In genomic region chr8:53695323-53695722, GRCm38 (mm10) we compare ENCODE assay signal across 13 mouse cellular contexts.
"Had no signal": no experiment of that assay in that cellular context is flagged by ENCODE, and none has a peak within 500 bp of the region (broad histone marks: within the 10 kb centered on the region; RNA-seq: fewer than 3 reads in every experiment).

No protein-coding gene starts in this region.

- H3K4me1 ChIP-seq: kidney, embryonic 15.5 days; limb, embryonic 15.5 days; liver, embryonic 12.5 days; midbrain, embryonic 15.5 days; neural tube, embryonic 13.5 days had no signal

- H3K4me3 ChIP-seq: kidney, embryonic 15.5 days; limb, embryonic 15.5 days; liver, embryonic 12.5 days; midbrain, embryonic 15.5 days; neural tube, embryonic 13.5 days had no signal

- ATAC-seq: liver, embryonic 12.5 days; midbrain, embryonic 15.5 days had no signal

- H3K27me3 ChIP-seq: kidney, embryonic 15.5 days; limb, embryonic 15.5 days; liver, embryonic 12.5 days; midbrain, embryonic 15.5 days; neural tube, embryonic 13.5 days had no signal

- H3K27ac ChIP-seq: kidney, embryonic 15.5 days; limb, embryonic 15.5 days; liver, embryonic 12.5 days; midbrain, embryonic 15.5 days; neural tube, embryonic 13.5 days had no signal

- DNase-seq: kidney, postnatal 14 days; layer of hippocampus, postnatal 36 days; lung, embryonic 14.5 days; lung, postnatal 10 days; lung, postnatal 4 days; right cerebral cortex, postnatal 14 days; thymus, postnatal 4 days had no signal

- H3K4me2 ChIP-seq: kidney, embryonic 15.5 days; limb, embryonic 15.5 days; liver, embryonic 12.5 days; lung, embryonic 14.5 days; midbrain, embryonic 11.5 days; midbrain, embryonic 15.5 days; neural tube, embryonic 13.5 days had no signal

- H3K9ac ChIP-seq: kidney, embryonic 15.5 days; limb, embryonic 15.5 days; liver, embryonic 12.5 days; lung, embryonic 14.5 days; midbrain, embryonic 15.5 days; neural tube, embryonic 13.5 days had no signal

- H3K9me3 ChIP-seq: kidney, embryonic 15.5 days; limb, embryonic 15.5 days; liver, embryonic 12.5 days; midbrain, embryonic 15.5 days; neural tube, embryonic 13.5 days had no signal

- H3K36me3 ChIP-seq: kidney, embryonic 15.5 days; limb, embryonic 15.5 days; liver, embryonic 12.5 days; midbrain, embryonic 15.5 days; neural tube, embryonic 13.5 days had no signal
